In the genomic region with DNA sequence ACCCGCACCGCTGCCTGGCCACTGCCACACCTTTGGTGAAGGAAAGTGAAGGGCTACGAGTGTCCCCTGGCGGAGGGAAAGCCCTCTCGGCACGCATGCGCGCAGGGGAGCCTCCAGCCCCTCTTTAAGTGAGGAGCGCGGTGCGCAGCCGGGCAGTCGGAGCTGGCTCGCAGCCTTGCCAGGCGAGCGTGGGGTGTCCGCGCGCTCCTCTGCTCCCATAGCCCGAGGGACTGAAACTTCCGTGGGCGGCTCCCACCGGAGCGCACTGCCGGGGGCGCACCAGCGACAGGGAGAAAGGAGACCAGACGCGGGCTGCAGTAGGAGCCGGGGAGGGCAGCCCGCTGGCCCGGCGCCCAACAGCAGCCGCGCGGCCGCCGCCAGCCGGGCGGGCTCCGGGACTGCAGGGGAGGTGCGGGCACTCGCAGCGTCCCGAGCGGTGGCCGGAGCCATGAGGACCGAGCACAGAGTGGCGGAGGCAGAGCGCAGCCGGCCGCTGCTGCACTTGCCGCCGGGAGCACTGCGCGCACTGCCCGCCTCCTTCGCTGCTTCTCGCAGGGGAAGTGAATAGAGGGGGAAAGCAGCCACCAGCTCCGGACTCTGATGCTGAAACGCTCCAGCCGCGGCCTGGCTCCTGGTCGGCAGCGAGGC, we compare ENCODE assay signal across 8 mouse cellular contexts. TPM values are rescaled to one million over a fixed set of nuclear protein-coding genes. Genes with fewer than 3 reads are reported as not detected.
A peak's percentile ranks its signal among the peaks of the same experiment; 100 is the strongest.
DNase-seq lines count a peak whose midpoint lies in the region; ATAC-seq and TF ChIP-seq lines count a peak whose summit lies in the region.

A gene (plus strand): TSS at position 151 of the 648 bp plus-strand sequence.

- H3K9me3 ChIP-seq in embryonic facial prominence, embryonic 14.5 days (ENCODE audit: control insufficient read depth, low read length), result no peaks in the 10 kb centered on the region
- H3K9me3 ChIP-seq in limb, embryonic 14.5 days (ENCODE audit: control insufficient read depth, low read length), result no peaks in the 10 kb centered on the region
- H3K9me3 ChIP-seq in midbrain, embryonic 14.5 days (ENCODE audit: control insufficient read depth, low read length), result no peaks in the 10 kb centered on the region

- peak within 1 kb of the TSS; percentile 77 for H3K4me2 ChIP-seq in embryonic facial prominence, embryonic 14.5 days (ENCODE audit: low read depth, low read length)
- peak within 1 kb of the TSS; percentile 69 for H3K4me2 ChIP-seq in limb, embryonic 14.5 days (replicated peaks; ENCODE audit: low read depth, low read length, severe bottlenecking)
- H3K4me2 ChIP-seq in midbrain, embryonic 14.5 days (ENCODE audit: low read length), result peak within 1 kb of the TSS; percentile 83

- DNase-seq in embryonic facial prominence, embryonic 14.5 days (ENCODE audit: low spot score), result peak; percentile 94
- DNase-seq in heart, adult 9 months (ENCODE audit: low spot score in 2 of 2), result peak; percentile 52 to 64
- DNase-seq in kidney, adult 9 months, result peak; percentile 64
- peak; percentile 85 for DNase-seq in limb, embryonic 14.5 days (ENCODE audit: low spot score)
- peak; percentile 95 for DNase-seq in midbrain, embryonic 14.5 days
- DNase-seq in spleen, postnatal 4 days (ENCODE audit: low spot score in 2 of 2), result peak; percentile 34 to 77
- DNase-seq in MN1 (ENCODE audit: low spot score), result no peak

- peak; percentile 90 for ATAC-seq in embryonic facial prominence, embryonic 14.5 days (ENCODE audit: low read depth)
- ATAC-seq in limb, embryonic 14.5 days (ENCODE audit: low FRiP score, low read depth), result peak; percentile 85
- ATAC-seq in midbrain, embryonic 14.5 days (ENCODE audit: low FRiP score, low TSS enrichment), result peak; percentile 87

- H3K9ac ChIP-seq in embryonic facial prominence, embryonic 14.5 days (ENCODE audit: low read depth, low read length), result peak within 1 kb of the TSS; percentile 70
- peak within 1 kb of the TSS; percentile 80 for H3K9ac ChIP-seq in limb, embryonic 14.5 days (ENCODE audit: low read depth, low read length, severe bottlenecking)
- H3K9ac ChIP-seq in midbrain, embryonic 14.5 days (replicated peaks; ENCODE audit: low read length), result peak within 1 kb of the TSS; percentile 58

- peak within 1 kb of the TSS; percentile 39 for H3K4me3 ChIP-seq in bone marrow macrophage, adult 2 months (ENCODE audit: insufficient read depth, low read length)
- peak within 1 kb of the TSS; percentile 67 for H3K4me3 ChIP-seq in embryonic facial prominence, embryonic 14.5 days (ENCODE audit: low read depth, low read length)
- H3K4me3 ChIP-seq in limb, embryonic 14.5 days (replicated peaks; ENCODE audit: low read length), result peak within 1 kb of the TSS; percentile 72
- peak within 1 kb of the TSS; percentile 61 for H3K4me3 ChIP-seq in midbrain, embryonic 14.5 days (replicated peaks; ENCODE audit: low read depth, low read length)

- TF ChIP-seq POLR2A in bone marrow macrophage, adult 2 months (IDR thresholded peaks at IDR 0.05; ENCODE audit: borderline replicate concordance, low read depth, low read length), result no peak
- TF ChIP-seq POLR2A in limb, embryonic 14.5 days (IDR thresholded peaks at IDR 0.05; ENCODE audit: borderline replicate concordance, extremely low read depth, insufficient read depth, insufficient read length), result peak; percentile 97

- H3K4me1 ChIP-seq in bone marrow macrophage, adult 2 months (ENCODE audit: control insufficient read depth, insufficient read depth, low read length), result no peaks in the 10 kb centered on the region
- no peaks in the 10 kb centered on the region for H3K4me1 ChIP-seq in embryonic facial prominence, embryonic 14.5 days (ENCODE audit: control insufficient read depth, insufficient read depth, low read length)
- 0 out of 2 replicates have a peak, but pooled peaks cover 12% of the 10 kb centered on the region for H3K4me1 ChIP-seq in limb, embryonic 14.5 days (ENCODE audit: control insufficient read depth, insufficient read depth, low read length)
- peaks cover 7% of the 10 kb centered on the region; the same call in 1 of the 2 replicates for H3K4me1 ChIP-seq in midbrain, embryonic 14.5 days (ENCODE audit: control insufficient read depth, insufficient read depth, low read length)

- WGBS in embryonic facial prominence, embryonic 14.5 days, result 0% methylated on average over 33 of the region's 65 CpGs
- under 1% methylated on average over 49 of the region's 65 CpGs for WGBS in limb, embryonic 14.5 days
- under 1% methylated on average over 65 of the region's 65 CpGs for WGBS in midbrain, embryonic 14.5 days

- H3K27me3 ChIP-seq in embryonic facial prominence, embryonic 14.5 days (replicated peaks; ENCODE audit: control insufficient read depth, insufficient read depth, low read length), result peaks cover 16% of the 10 kb centered on the region; the same call in 1 of the 2 replicates
- H3K27me3 ChIP-seq in limb, embryonic 14.5 days (ENCODE audit: control insufficient read depth, insufficient read depth, low read length), result 0 out of 2 replicates have a peak, but pooled peaks cover 4% of the 10 kb centered on the region
- H3K27me3 ChIP-seq in midbrain, embryonic 14.5 days (ENCODE audit: control insufficient read depth, insufficient read depth, low read length), result peaks cover 8% of the 10 kb centered on the region; the same call in 1 of the 2 replicates

- H3K36me3 ChIP-seq in embryonic facial prominence, embryonic 14.5 days (ENCODE audit: control insufficient read depth, insufficient read depth, low read length), result peaks cover 8% of the 10 kb centered on the region; the same call in 1 of the 2 replicates
- H3K36me3 ChIP-seq in limb, embryonic 14.5 days (ENCODE audit: control insufficient read depth, insufficient read depth, low read length), result peaks cover 9% of the 10 kb centered on the region
- 0 out of 2 replicates have a peak, but pooled peaks cover 4% of the 10 kb centered on the region for H3K36me3 ChIP-seq in midbrain, embryonic 14.5 days (ENCODE audit: control insufficient read depth, insufficient read depth, low read length)

- no peak within 1 kb of the TSS for H3K27ac ChIP-seq in bone marrow macrophage, adult 2 months (ENCODE audit: insufficient read depth, low read depth, low read length)
- peak within 1 kb of the TSS; percentile 74 for H3K27ac ChIP-seq in embryonic facial prominence, embryonic 14.5 days (replicated peaks; ENCODE audit: low read depth, low read length)
- peak within 1 kb of the TSS; percentile 86 for H3K27ac ChIP-seq in limb, embryonic 14.5 days (replicated peaks; ENCODE audit: low read depth, low read length)
- H3K27ac ChIP-seq in midbrain, embryonic 14.5 days (replicated peaks; ENCODE audit: low read depth, low read length), result peak within 1 kb of the TSS; percentile 76

- no peak for TF ChIP-seq CTCF in bone marrow macrophage, adult 2 months (IDR thresholded peaks at IDR 0.05; ENCODE audit: low read depth, low read length)

RNA-seq across cellular contexts. Expression of the gene that starts here (rescaled TPM):
- polyA plus RNA-seq in bone marrow macrophage, adult 2 months (2012; ENCODE audit: insufficient read depth, insufficient read length, missing spikeins), result not detected in 2 replicates
- polyA plus RNA-seq in embryonic facial prominence, embryonic 14.5 days (2014; fragmentation: Nextera tagmentation; extraction: Ambion mirVana), result 33.9 and 36.5 TPM in 2 replicates
- polyA plus RNA-seq in limb, embryonic 14.5 days (2012; rRNA removed), result 42.7 and 68.2 TPM in 2 replicates
- polyA plus RNA-seq in limb, embryonic 14.5 days (2014; fragmentation: Nextera tagmentation; extraction: Ambion mirVana), result 43.8 and 52.3 TPM in 2 replicates
- polyA plus RNA-seq in midbrain, embryonic 14.5 days (2014; fragmentation: Nextera tagmentation; extraction: Ambion mirVana), result 4.9 and 5.4 TPM in 2 replicates
